Mouse (Mus musculus): ENCODE results near the gene Uqcrc1. TPM values are rescaled to one million over a fixed set of nuclear protein-coding genes. Genes with fewer than 3 reads are reported as not detected.

Uqcrc1 gene
- polyA plus RNA-seq, 1 experiment, result 51.8 TPM

GRCm38 (mm10) chr9:108945608-108946007 is 9.2 kb downstream of the Uqcrc1 start:
- no peak overlapping the region for H3K4me3 ChIP-seq (replicated peaks)
- H3K9me3 ChIP-seq (ENCODE audit: control insufficient read depth, low read length), result no peaks in the 10 kb centered on the region
- H3K36me3 ChIP-seq (ENCODE audit: control insufficient read depth), result peaks cover 97% of the 10 kb centered on the region
- H3K4me1 ChIP-seq (ENCODE audit: control insufficient read depth), result peaks cover 27% of the 10 kb centered on the region
- no peak for TF ChIP-seq TAL1 (IDR thresholded peaks at IDR 0.05; ENCODE audit: low read length)
- no peak for TF ChIP-seq GATA1 (IDR thresholded peaks at IDR 0.05; ENCODE audit: low read length)
- no peaks in the 10 kb centered on the region for H3K27me3 ChIP-seq (ENCODE audit: control insufficient read depth)

- Histone ChIP-seq H3K27me3 (ENCODE audit: control insufficient read depth) (peaks cover 23% of the 10 kb centered on the region), H3K9me3 (ENCODE audit: control insufficient read depth, low read length) (no peaks in the 10 kb centered on the region), H3K36me3 (ENCODE audit: control insufficient read depth) (peaks cover 65% of the 10 kb centered on the region), H3K4me1 (ENCODE audit: control insufficient read depth) (peaks cover 13% of the 10 kb centered on the region), H3K4me3 (replicated peaks) (no peak overlapping the region)
- TF ChIP-seq TAL1 (IDR thresholded peaks at IDR 0.05; ENCODE audit: low read length) (no peak), GATA1 (IDR thresholded peaks at IDR 0.05; ENCODE audit: low read length) (no peak)
These were observed 13.0 kb downstream of the Uqcrc1 start for GRCm38 (mm10) chr9:108949231-108949966.

- Histone ChIP-seq H3K27me3 (ENCODE audit: control insufficient read depth) (peaks cover 26% of the 10 kb centered on the region), H3K36me3 (ENCODE audit: control insufficient read depth) (peaks cover 58% of the 10 kb centered on the region), H3K4me3 (replicated peaks) (no peak overlapping the region), H3K9me3 (ENCODE audit: control insufficient read depth, low read length) (no peaks in the 10 kb centered on the region), H3K4me1 (ENCODE audit: control insufficient read depth) (peaks cover 6% of the 10 kb centered on the region)
- no peak for TF ChIP-seq GATA1 (IDR thresholded peaks at IDR 0.05; ENCODE audit: low read length)
- TF ChIP-seq TAL1 (IDR thresholded peaks at IDR 0.05; ENCODE audit: low read length), result no peak
These were observed 13.7 kb downstream of the Uqcrc1 start for GRCm38 (mm10) chr9:108949967-108950728.

- Histone ChIP-seq H3K4me3 (replicated peaks) (no peak within 1 kb of the TSS), H3K27me3 (ENCODE audit: control insufficient read depth) (peaks cover 26% of the 10 kb centered on the region), H3K4me1 (ENCODE audit: control insufficient read depth) (no peaks in the 10 kb centered on the region), H3K9me3 (ENCODE audit: control insufficient read depth, low read length) (no peaks in the 10 kb centered on the region), H3K36me3 (ENCODE audit: control insufficient read depth) (peaks cover 28% of the 10 kb centered on the region)
- no peak for TF ChIP-seq GATA1 (IDR thresholded peaks at IDR 0.05; ENCODE audit: low read length)
- no peak for TF ChIP-seq TAL1 (IDR thresholded peaks at IDR 0.05; ENCODE audit: low read length)
These were observed 16.7 kb downstream of the Uqcrc1 start, which contains the start of gene Col7a1 for GRCm38 (mm10) chr9:108953081-108953636. Gene Col7a1, plus strand, starts transcription at chr9:108953586.

GRCm38 (mm10) chr9:108955241-108955640 is 18.8 kb downstream of the Uqcrc1 start:
- H3K9me3 ChIP-seq (ENCODE audit: control insufficient read depth, low read length), result no peaks in the 10 kb centered on the region
- TF ChIP-seq GATA1 (IDR thresholded peaks at IDR 0.05; ENCODE audit: low read length), result no peak
- TF ChIP-seq TAL1 (IDR thresholded peaks at IDR 0.05; ENCODE audit: low read length), result no peak
- H3K36me3 ChIP-seq (ENCODE audit: control insufficient read depth), result peaks cover 7% of the 10 kb centered on the region
- H3K4me1 ChIP-seq (ENCODE audit: control insufficient read depth), result no peaks in the 10 kb centered on the region
- no peak overlapping the region for H3K4me3 ChIP-seq (replicated peaks)
- H3K27me3 ChIP-seq (ENCODE audit: control insufficient read depth), result peaks cover 26% of the 10 kb centered on the region

- no peak overlapping the region for H3K4me3 ChIP-seq (replicated peaks)
- H3K9me3 ChIP-seq (ENCODE audit: control insufficient read depth, low read length), result no peaks in the 10 kb centered on the region
- peaks cover 3% of the 10 kb centered on the region; the same call in 1 of the 2 replicates for H3K36me3 ChIP-seq (ENCODE audit: control insufficient read depth)
- no peaks in the 10 kb centered on the region for H3K4me1 ChIP-seq (ENCODE audit: control insufficient read depth)
- no peak for TF ChIP-seq GATA1 (IDR thresholded peaks at IDR 0.05; ENCODE audit: low read length)
- TF ChIP-seq TAL1 (IDR thresholded peaks at IDR 0.05; ENCODE audit: low read length), result no peak
- peaks cover 26% of the 10 kb centered on the region for H3K27me3 ChIP-seq (ENCODE audit: control insufficient read depth)
These were observed 19.4 kb downstream of the Uqcrc1 start for GRCm38 (mm10) chr9:108955846-108956245.

GRCm38 (mm10) chr9:108963577-108963976 is 27.1 kb downstream of the Uqcrc1 start:
- Histone ChIP-seq H3K36me3 (ENCODE audit: control insufficient read depth) (no peaks in the 10 kb centered on the region), H3K27me3 (ENCODE audit: control insufficient read depth) (no peaks in the 10 kb centered on the region)
- TF ChIP-seq GATA1 (IDR thresholded peaks at IDR 0.05; ENCODE audit: low read length), result no peak
- no peak for TF ChIP-seq TAL1 (IDR thresholded peaks at IDR 0.05; ENCODE audit: low read length)

GRCm38 (mm10) chr9:108964338-108964737 is 27.9 kb downstream of the Uqcrc1 start:
- Histone ChIP-seq H3K4me1 (ENCODE audit: control insufficient read depth) (no peaks in the 10 kb centered on the region; the same call in 1 of the 2 replicates), H3K4me3 (replicated peaks) (no peak overlapping the region), H3K36me3 (ENCODE audit: control insufficient read depth) (no peaks in the 10 kb centered on the region), H3K27me3 (ENCODE audit: control insufficient read depth) (no peaks in the 10 kb centered on the region), H3K9me3 (ENCODE audit: control insufficient read depth, low read length) (no peaks in the 10 kb centered on the region)
- TF ChIP-seq TAL1 (IDR thresholded peaks at IDR 0.05; ENCODE audit: low read length) (no peak), GATA1 (IDR thresholded peaks at IDR 0.05; ENCODE audit: low read length) (no peak)

More at GRCm38 (mm10) chr9:108963577-108963976, 27.1 kb downstream of the Uqcrc1 start:
- Histone ChIP-seq H3K9me3 (ENCODE audit: control insufficient read depth, low read length) (no peaks in the 10 kb centered on the region), H3K4me3 (replicated peaks) (no peak overlapping the region), H3K4me1 (ENCODE audit: control insufficient read depth) (no peaks in the 10 kb centered on the region; the same call in 1 of the 2 replicates)

GRCm38 (mm10) chr9:108970623-108971022 is 34.2 kb downstream of the Uqcrc1 start:
- no peaks in the 10 kb centered on the region for H3K27me3 ChIP-seq (ENCODE audit: control insufficient read depth)
- no peaks in the 10 kb centered on the region for H3K36me3 ChIP-seq (ENCODE audit: control insufficient read depth)
- no peaks in the 10 kb centered on the region for H3K9me3 ChIP-seq (ENCODE audit: control insufficient read depth, low read length)
- H3K4me1 ChIP-seq (ENCODE audit: control insufficient read depth), result no peaks in the 10 kb centered on the region
- no peak for TF ChIP-seq GATA1 (IDR thresholded peaks at IDR 0.05; ENCODE audit: low read length)
- no peak for TF ChIP-seq TAL1 (IDR thresholded peaks at IDR 0.05; ENCODE audit: low read length)
- H3K4me3 ChIP-seq (replicated peaks), result no peak overlapping the region

All from erythroblast, embryonic 14.5 days (primary cell).